Mouse (Mus musculus) hindbrain, embryonic 12.5 days (tissue): ENCODE results near the gene Neurl2. TPM values are rescaled to one million over a fixed set of nuclear protein-coding genes. Genes with fewer than 3 reads are reported as not detected.

Experiments
- polyA plus RNA-seq: library from polyadenylated mRNA; unstranded; fragments of >200 nt; fragmentation: Nextera tagmentation; extraction: Ambion mirVana; gene quantifications from 2 replicates; pipeline ENCODE4 v1.2.1, GENCODE M21; 2016

The Neurl2 gene
- polyA plus RNA-seq, 1 experiment from 2014 or later = 5.5 TPM

Other genes with a start within 250 kb of the Neurl2 start
- gene Wfdc6a, start 248.0 kb downstream of the Neurl2 start, polyA plus RNA-seq = not detected in 2 replicates
- gene Eppin, start 239.9 kb downstream of the Neurl2 start, polyA plus RNA-seq = not detected in 2 replicates
- gene Wfdc6b, start 219.9 kb downstream of the Neurl2 start, polyA plus RNA-seq = not detected in 2 replicates
- gene Wfdc8, start 219.8 kb downstream of the Neurl2 start, polyA plus RNA-seq = not detected in 2 replicates
- not detected in 2 replicates for gene Wfdc16, start 194.7 kb downstream of the Neurl2 start, polyA plus RNA-seq
- not detected in 2 replicates for gene Wfdc10, start 177.4 kb downstream of the Neurl2 start, polyA plus RNA-seq
- gene Wfdc9, start 176.9 kb downstream of the Neurl2 start, polyA plus RNA-seq = not detected in 2 replicates
- not detected in 2 replicates for gene Wfdc11, start 159.4 kb downstream of the Neurl2 start, polyA plus RNA-seq
- not detected in 2 replicates for gene Wfdc13, start 148.3 kb downstream of the Neurl2 start, polyA plus RNA-seq
- gene Spint4, start 135.0 kb downstream of the Neurl2 start, polyA plus RNA-seq = not detected in 2 replicates
- not detected in 2 replicates for gene Spint5, start 118.2 kb downstream of the Neurl2 start, polyA plus RNA-seq
- gene Wfdc3, start 87.5 kb downstream of the Neurl2 start, polyA plus RNA-seq = 1.0 and 1.2 TPM in 2 replicates
- gene Dnttip1, start 87.5 kb downstream of the Neurl2 start, polyA plus RNA-seq = 85.3 and 89.7 TPM in 2 replicates
- 296 and 341 TPM in 2 replicates for gene Ube2c, start 63.6 kb downstream of the Neurl2 start, polyA plus RNA-seq
- 4.9 and 31.3 TPM in 2 replicates for gene Tnnc2, start 53.5 kb downstream of the Neurl2 start, polyA plus RNA-seq
- 15.0 and 15.7 TPM in 2 replicates for gene Snx21, start 47.6 kb downstream of the Neurl2 start, polyA plus RNA-seq
- 15.3 and 17.0 TPM in 2 replicates for gene Acot8, start 28.6 kb downstream of the Neurl2 start, polyA plus RNA-seq
- 11.9 and 12.2 TPM in 2 replicates for gene Zswim3, start 28.4 kb downstream of the Neurl2 start, polyA plus RNA-seq
- 21.4 and 22.3 TPM in 2 replicates for gene Zswim1, start 10.8 kb downstream of the Neurl2 start, polyA plus RNA-seq
- not detected in 2 replicates for gene Spata25, start 4.9 kb downstream of the Neurl2 start, polyA plus RNA-seq
- 108 and 112 TPM in 2 replicates for gene Ctsa, start 583 bp downstream of the Neurl2 start, polyA plus RNA-seq
- gene Pltp, start 24.3 kb upstream of the Neurl2 start, polyA plus RNA-seq = 77.3 and 78.5 TPM in 2 replicates
- gene Pcif1, start 45.8 kb upstream of the Neurl2 start, polyA plus RNA-seq = 85.2 and 87.6 TPM in 2 replicates
- gene Zfp335, start 78.3 kb upstream of the Neurl2 start, polyA plus RNA-seq = 17.3 and 18.2 TPM in 2 replicates
- gene Mmp9, start 107.3 kb upstream of the Neurl2 start, polyA plus RNA-seq = 5.7 and 7.2 TPM in 2 replicates
- gene Slc12a5, start 127.3 kb upstream of the Neurl2 start, polyA plus RNA-seq = 12.7 and 16.1 TPM in 2 replicates
- 126 and 129 TPM in 2 replicates for gene Ncoa5, start 201.4 kb upstream of the Neurl2 start, polyA plus RNA-seq
- 5.4 and 6.8 TPM in 2 replicates for gene Cd40, start 222.2 kb upstream of the Neurl2 start, polyA plus RNA-seq